Mouse (Mus musculus) retina, adult 2 months (tissue): ENCODE measurements at regions not wholly inside any gene's neighbourhood (a gene's known extent, or its start where the extent isn't known, plus 50 kb on each side); places are given as distances from the start of the nearest gene placed in this dataset.

Experiments
- DNase-seq: peaks from one replicate; pipeline ENCODE4 v3.0.0-alpha.2; 2012; ENCODE audit warnings: low read depth, low spot score

- no peak for DNase-seq
Measured at GRCm38 (mm10) chr15:62490548-62490947, 1354.4 kb downstream of the Gsdmc2 start.

- DNase-seq, result no peak
Measured at GRCm38 (mm10) chr15:62486540-62486939, 1358.4 kb downstream of the Gsdmc2 start.

GRCm38 (mm10) chr15:62484350-62484749 lies 1360.6 kb downstream of the Gsdmc2 start:
- no peak for DNase-seq

- DNase-seq, result no peak
Measured at GRCm38 (mm10) chr15:62483534-62483933, 1361.4 kb downstream of the Gsdmc2 start.

GRCm38 (mm10) chr15:62482357-62482756 lies 1362.6 kb downstream of the Gsdmc2 start:
- DNase-seq, result no peak

- DNase-seq, result no peak
Measured at GRCm38 (mm10) chr15:62477779-62478178, 1367.2 kb downstream of the Gsdmc2 start.

GRCm38 (mm10) chr15:62476452-62476851 lies 1368.5 kb downstream of the Gsdmc2 start:
- DNase-seq, result no peak

- DNase-seq, result no peak
Measured at GRCm38 (mm10) chr15:62470683-62471331, 1374.2 kb downstream of the Gsdmc2 start.

GRCm38 (mm10) chr15:62468076-62468475 lies 1376.9 kb downstream of the Gsdmc2 start:
- DNase-seq, result no peak

GRCm38 (mm10) chr15:62466856-62467255 lies 1378.1 kb downstream of the Gsdmc2 start:
- no peak for DNase-seq

GRCm38 (mm10) chr15:62465026-62465839 lies 1379.7 kb downstream of the Gsdmc2 start:
- DNase-seq, result no peak

GRCm38 (mm10) chr15:62462698-62463097 lies 1382.3 kb downstream of the Gsdmc2 start:
- no peak for DNase-seq

- no peak for DNase-seq
Measured at GRCm38 (mm10) chr15:62461398-62462051, 1383.5 kb downstream of the Gsdmc2 start.

GRCm38 (mm10) chr15:62460724-62461123 lies 1384.3 kb downstream of the Gsdmc2 start:
- DNase-seq, result no peak

- no peak for DNase-seq
Measured at GRCm38 (mm10) chr15:62460026-62460607, 1384.9 kb downstream of the Gsdmc2 start.

- no peak for DNase-seq
Measured at GRCm38 (mm10) chr15:62457990-62458389, 1387.0 kb downstream of the Gsdmc2 start.

- DNase-seq, result no peak
Measured at GRCm38 (mm10) chr15:62457051-62457664, 1387.8 kb downstream of the Gsdmc2 start.

- no peak for DNase-seq
Measured at GRCm38 (mm10) chr15:62456020-62456419, 1389.0 kb downstream of the Gsdmc2 start.

GRCm38 (mm10) chr15:62448116-62448515 lies 1396.9 kb downstream of the Gsdmc2 start:
- DNase-seq, result no peak

- DNase-seq, result no peak
Measured at GRCm38 (mm10) chr15:62439211-62439610, 1405.8 kb downstream of the Gsdmc2 start.

GRCm38 (mm10) chr15:62436631-62437030 lies 1408.3 kb downstream of the Gsdmc2 start:
- no peak for DNase-seq
